17 mouse cellular contexts compared by ENCODE assay signal in genomic region chr11:69101604-69102402, GRCm38 (mm10). TPM values are rescaled to one million over a fixed set of nuclear protein-coding genes. Genes with fewer than 3 reads are reported as not detected.
DNase-seq lines count a peak whose midpoint lies in the region; ATAC-seq and TF ChIP-seq lines count a peak whose summit lies in the region.
"Had no signal": no experiment of that assay in that cellular context is flagged by ENCODE, and none has a peak within 500 bp of the region (broad histone marks: within the 10 kb centered on the region; RNA-seq: fewer than 3 reads in every experiment).

No protein-coding gene starts in this region.

- no peak overlapping the region for H3K9ac ChIP-seq in lung, postnatal 0 days (replicated peaks; ENCODE audit: low read depth)
- H3K9ac ChIP-seq: forebrain, postnatal 0 days had no signal

- no peak for TF ChIP-seq POLR2A in lung, adult 2 months (IDR thresholded peaks at IDR 0.05; ENCODE audit: borderline replicate concordance, extremely low read depth, low read depth, low read length)
- TF ChIP-seq POLR2A in myocyte (IDR thresholded peaks at IDR 0.05; ENCODE audit: insufficient read length, low read depth): no peak

- no peak for ATAC-seq in CD4-positive, CD25-positive, alpha-beta regulatory T cell, adult 4 months
- no peak for ATAC-seq in lung, postnatal 0 days
- ATAC-seq: forebrain, postnatal 0 days; hindbrain, postnatal 0 days had no signal

- H3K9me3 ChIP-seq in lung, postnatal 0 days (ENCODE audit: low read length): no peaks in the 10 kb centered on the region

- 90% methylated on average over 21 of the region's 21 CpGs for WGBS in lung, adult 2 months
- 90% methylated on average over 20 of the region's 21 CpGs for WGBS in lung, postnatal 0 days

- DNase-seq in CD4-positive, CD25-positive, alpha-beta regulatory T cell, adult 2 months (ENCODE audit: low read depth, low spot score): peak; percentile 12
- peak; percentile 3 for DNase-seq in gastrocnemius, postnatal 10 days
- DNase-seq in gastrocnemius, postnatal 4 days (ENCODE audit: low spot score in 2 of 2): no peak
- peak; percentile 5 for DNase-seq in lung, adult 2 months
- DNase-seq in lung, postnatal 0 days (ENCODE audit: low spot score): no peak
- DNase-seq in kidney, postnatal 10 days: no peak
- DNase-seq: forebrain, postnatal 0 days; kidney, adult 2 months; lung, postnatal 36 days; right cerebral cortex, postnatal 4 days had no signal

- no peaks in the 10 kb centered on the region for H3K27me3 ChIP-seq in lung, postnatal 0 days (replicated peaks; ENCODE audit: insufficient read depth, low read length)
- no peaks in the 10 kb centered on the region for H3K27me3 ChIP-seq in myocyte (ENCODE audit: control insufficient read depth, insufficient read depth, insufficient read length)

- H3K4me3 ChIP-seq in lung, adult 2 months (replicated peaks; ENCODE audit: extremely low read depth, low read depth, low read length): no peak overlapping the region
- H3K4me3 ChIP-seq in lung, postnatal 0 days (ENCODE audit: low read depth, low read length): no peak overlapping the region
- no peak overlapping the region for H3K4me3 ChIP-seq in myocyte

- H3ac ChIP-seq in myocyte (ENCODE audit: control insufficient read depth, insufficient read length): no peak overlapping the region

- H3K79me2 ChIP-seq in myocyte (ENCODE audit: control insufficient read depth, insufficient read depth): peaks cover 10% of the 10 kb centered on the region

- TF ChIP-seq EP300 in lung, postnatal 0 days (IDR thresholded peaks at IDR 0.05): no peak

- no peak overlapping the region for H3K4me2 ChIP-seq in lung, postnatal 0 days (replicated peaks; ENCODE audit: low read depth, low read length)
- peak overlapping the region; percentile 30 for H3K4me2 ChIP-seq in myocyte (ENCODE audit: low read depth)
- H3K4me2 ChIP-seq: midbrain, embryonic 11.5 days had no signal

- peaks cover 65% of the 10 kb centered on the region for H3K36me3 ChIP-seq in lung, postnatal 0 days (ENCODE audit: insufficient read depth, low read length)
- H3K36me3 ChIP-seq in myocyte (ENCODE audit: control insufficient read depth, insufficient read depth): peaks cover 34% of the 10 kb centered on the region

- H3K4me1 ChIP-seq in lung, adult 2 months (ENCODE audit: control insufficient read depth, insufficient read depth, low read length): peaks cover 19% of the 10 kb centered on the region
- H3K4me1 ChIP-seq in lung, postnatal 0 days (ENCODE audit: insufficient read depth, low read depth, low read length): peaks cover 16% of the 10 kb centered on the region

- H3K27ac ChIP-seq in lung, postnatal 0 days (ENCODE audit: low read length): no peak overlapping the region
- H3K27ac ChIP-seq: hindbrain, postnatal 0 days had no signal

- TF ChIP-seq CTCF in lung, adult 2 months (IDR thresholded peaks at IDR 0.05; ENCODE audit: insufficient read depth, low read length): no peak
- TF ChIP-seq CTCF in lung, postnatal 0 days (IDR thresholded peaks at IDR 0.05): no peak

TF ChIP-seq in myocyte, 11 proteins besides CTCF, POLR2A, EP300 and RAD21:
- TF ChIP-seq MAX (IDR thresholded peaks at IDR 0.05; ENCODE audit: low read depth): no peak
- TF ChIP-seq TCF12 (IDR thresholded peaks at IDR 0.05; ENCODE audit: insufficient read depth, poor library complexity, severe bottlenecking): no peak
- TF ChIP-seq CEBPB (IDR thresholded peaks at IDR 0.05; ENCODE audit: insufficient read depth, poor library complexity, severe bottlenecking): no peak
- TF ChIP-seq TCF3 (IDR thresholded peaks at IDR 0.05; ENCODE audit: insufficient read length, low read depth): no peak
- no peak for TF ChIP-seq POLR2AphosphoS2 (IDR thresholded peaks at IDR 0.05; ENCODE audit: insufficient read length, low read depth)
- TF ChIP-seq MYOG (IDR thresholded peaks at IDR 0.05; ENCODE audit: control insufficient read depth in 1 of 3, insufficient read depth in 1 of 3, insufficient read length in 2 of 3, low read depth in 2 of 3): no peak
- TF ChIP-seq SRF (IDR thresholded peaks at IDR 0.05; ENCODE audit: control insufficient read depth, insufficient read length, low read depth): no peak
- no peak for TF ChIP-seq E2F4 (IDR thresholded peaks at IDR 0.05; ENCODE audit: insufficient read depth)
- no peak for TF ChIP-seq REST (IDR thresholded peaks at IDR 0.05; ENCODE audit: insufficient read depth, insufficient read length)
- no peak for TF ChIP-seq USF1 (IDR thresholded peaks at IDR 0.05; ENCODE audit: low read depth)
- no peak for TF ChIP-seq MYOD1 (IDR thresholded peaks at IDR 0.05; ENCODE audit: control insufficient read depth in 1 of 3, insufficient read length in 2 of 3, low read depth in 2 of 3)

RNA-seq across cellular contexts. Expression of gene Per1, which starts 6.8 kb away (rescaled TPM):
- polyA plus RNA-seq in CD4-positive, CD25-positive, alpha-beta regulatory T cell, adult 4 months (2017; shearing (Covaris generic)): 1 to 10 TPM; 4.5 to 6.6 TPM
- total RNA-seq in gastrocnemius, postnatal 10 days (2021): 10 to 100 TPM; 17.5 to 78.6 TPM
- 10 to 100 TPM; 32.1 to 49.3 TPM for total RNA-seq in gastrocnemius, postnatal 4 days (2021)
- polyA plus RNA-seq in lung, adult 2 months (2012; rRNA removed): 36.8 and 78.5 TPM in 2 replicates
- 16.6 and 30.0 TPM in 2 replicates for polyA plus RNA-seq in lung, postnatal 0 days (2015; fragmentation: Nextera tagmentation; extraction: Ambion mirVana)
- 8.9 TPM for polyA plus RNA-seq in myocyte (2012; fragmentation: generic; extraction: Trizol)

RNA-seq across cellular contexts. Expression of gene Vamp2, which starts 13.5 kb away (rescaled TPM):
- polyA plus RNA-seq in CD4-positive, CD25-positive, alpha-beta regulatory T cell, adult 4 months (2017; shearing (Covaris generic)): 10 to 100 TPM; 26.0 to 35.9 TPM
- 10 to 100 TPM; 52.4 to 55.8 TPM for total RNA-seq in gastrocnemius, postnatal 10 days (2021)
- total RNA-seq in gastrocnemius, postnatal 4 days (2021): 10 to 100 TPM; 61.1 to 70.4 TPM
- polyA plus RNA-seq in lung, adult 2 months (2012; rRNA removed): 120 and 129 TPM in 2 replicates
- 45.0 and 50.6 TPM in 2 replicates for polyA plus RNA-seq in lung, postnatal 0 days (2015; fragmentation: Nextera tagmentation; extraction: Ambion mirVana)
- 51.8 TPM for polyA plus RNA-seq in myocyte (2012; fragmentation: generic; extraction: Trizol)

RNA-seq across cellular contexts. Expression of gene Hes7, which starts 18.4 kb away (rescaled TPM):
- not detected for polyA plus RNA-seq in CD4-positive, CD25-positive, alpha-beta regulatory T cell, adult 4 months (2017; shearing (Covaris generic))
- not detected for total RNA-seq in gastrocnemius, postnatal 10 days (2021)
- under 1 TPM; 0.34 to 0.54 TPM for total RNA-seq in gastrocnemius, postnatal 4 days (2021)
- 0.25 and 0.95 TPM in 2 replicates for polyA plus RNA-seq in lung, adult 2 months (2012; rRNA removed)
- polyA plus RNA-seq in lung, postnatal 0 days (2015; fragmentation: Nextera tagmentation; extraction: Ambion mirVana): 0.38 and 0.49 TPM in 2 replicates
- 0.28 TPM for polyA plus RNA-seq in myocyte (2012; fragmentation: generic; extraction: Trizol)
- total RNA-seq: gastrocnemius, adult 18-20 months had no signal

RNA-seq across cellular contexts. Expression of gene 9130213A22Rik, which starts 20.6 kb away (rescaled TPM):
- not detected for polyA plus RNA-seq in CD4-positive, CD25-positive, alpha-beta regulatory T cell, adult 4 months (2017; shearing (Covaris generic))
- under 1 TPM; 0.27 to 0.49 TPM for total RNA-seq in gastrocnemius, postnatal 10 days (2021)
- under 1 TPM; 0.29 to 0.56 TPM for total RNA-seq in gastrocnemius, postnatal 4 days (2021)
- polyA plus RNA-seq in lung, adult 2 months (2012; rRNA removed): 1.1 and 1.2 TPM in 2 replicates
- 0.42 and 0.50 TPM in 2 replicates for polyA plus RNA-seq in lung, postnatal 0 days (2015; fragmentation: Nextera tagmentation; extraction: Ambion mirVana)
- 0.78 TPM for polyA plus RNA-seq in myocyte (2012; fragmentation: generic; extraction: Trizol)
- total RNA-seq: gastrocnemius, adult 18-20 months had no signal
- polyA plus RNA-seq: liver, embryonic 16.5 days had no signal

RNA-seq across cellular contexts. Expression of gene Aloxe3, which starts 23.9 kb away (rescaled TPM):
- polyA plus RNA-seq in CD4-positive, CD25-positive, alpha-beta regulatory T cell, adult 4 months (2017; shearing (Covaris generic)): under 1 TPM in 1 of 2 experiments, not detected in 1; 0.35 TPM
- total RNA-seq in gastrocnemius, postnatal 10 days (2021): under 1 TPM in 1 of 2 experiments, not detected in 1; 0.27 TPM
- under 1 TPM in 1 of 2 experiments, not detected in 1; 0.23 TPM for total RNA-seq in gastrocnemius, postnatal 4 days (2021)
- polyA plus RNA-seq in lung, adult 2 months (2012; rRNA removed): 2.6 and 23.9 TPM in 2 replicates
- polyA plus RNA-seq in lung, postnatal 0 days (2015; fragmentation: Nextera tagmentation; extraction: Ambion mirVana): 0.13 and 0.44 TPM in 2 replicates
- 0.01 TPM for polyA plus RNA-seq in myocyte (2012; fragmentation: generic; extraction: Trizol)
- total RNA-seq: gastrocnemius, adult 18-20 months; heart, postnatal 14 days had no signal

Comparison
In these comparisons a context has a peak if more than half of its experiments do, and no peak if none do; other contexts are left out.
1. DNase-seq: peak in CD4-positive, CD25-positive, alpha-beta regulatory T cell, adult 2 months (single experiment), gastrocnemius, postnatal 10 days (single experiment) and lung, adult 2 months (single experiment); none in gastrocnemius, postnatal 4 days (0 of 2), lung, postnatal 0 days (single experiment) and kidney, postnatal 10 days (single experiment).